Mouse (Mus musculus) liver, adult (tissue): ENCODE measurements around the gene Mest.

ENCODE experiments used
- GATA4 ChIP-seq: IDR thresholded peaks from 2 replicates; pipeline ENCODE4 v1.6.1; 2014; ENCODE audit warnings: mild to moderate bottlenecking, low read length; ENCODE audit not compliant: insufficient replicate concordance

Gene Mest

GRCm38 (mm10) chr6:30722385-30723164 lies 772 bp upstream of the Mest start:
- no peak for TF ChIP-seq GATA4

DNA sequence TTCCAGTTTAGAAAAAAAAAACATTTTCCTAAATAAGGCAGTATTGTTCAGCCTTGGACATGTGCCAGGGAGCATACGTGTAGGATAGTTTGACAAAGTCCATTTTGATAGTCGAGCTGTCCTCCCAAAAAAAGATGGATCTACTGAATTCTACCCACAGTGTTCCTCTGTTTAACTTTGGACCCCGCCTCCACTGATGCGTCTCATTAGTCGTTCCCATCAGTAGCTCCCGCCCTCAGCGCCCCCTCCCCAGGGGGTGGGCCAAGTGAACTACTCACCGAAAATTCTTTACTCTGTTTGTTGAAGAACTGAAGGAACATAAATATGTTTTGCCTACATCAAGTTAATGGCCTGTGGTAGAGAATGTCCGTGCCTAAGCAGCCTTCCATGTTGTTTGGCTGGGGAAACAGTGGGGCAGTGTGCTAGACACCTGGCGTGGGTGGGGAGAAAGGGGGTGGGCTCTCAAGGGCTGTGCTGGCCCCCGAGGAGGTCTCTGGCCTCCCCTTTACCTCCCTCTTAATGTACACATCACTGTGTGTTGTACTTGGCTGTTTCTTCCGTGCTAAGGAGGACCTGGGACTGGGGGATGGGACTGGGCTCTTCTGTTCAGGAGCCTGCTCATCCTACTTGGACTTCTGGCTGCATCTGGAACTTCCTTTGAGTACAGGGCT lies 7.1 kb downstream of the Mest start:
- TF ChIP-seq GATA4 = no peak

GRCm38 (mm10) chr6:30732571-30733130 lies 9.3 kb downstream of the Mest start:
- no peak for TF ChIP-seq GATA4

DNA sequence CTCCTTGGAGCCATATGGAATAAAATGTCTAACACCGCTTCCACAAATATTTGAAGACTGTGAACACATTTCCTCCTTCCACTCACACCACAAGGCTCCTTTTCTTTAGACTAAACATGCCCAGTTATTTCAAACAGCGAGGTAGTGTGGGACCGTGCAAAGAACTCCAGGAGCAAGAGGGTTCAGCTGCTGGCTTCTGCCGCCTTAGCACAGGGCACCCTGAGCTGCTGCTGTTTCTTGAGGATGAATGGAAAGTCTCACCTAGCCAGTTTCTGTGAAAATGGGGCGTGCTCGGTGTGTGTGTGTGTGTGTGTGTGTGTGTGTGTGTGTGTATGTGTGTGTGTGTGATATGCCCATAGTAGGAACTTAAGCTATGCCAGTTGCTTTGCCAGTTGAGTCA lies 11.1 kb downstream of the Mest start:
- TF ChIP-seq GATA4 = no peak

DNA sequence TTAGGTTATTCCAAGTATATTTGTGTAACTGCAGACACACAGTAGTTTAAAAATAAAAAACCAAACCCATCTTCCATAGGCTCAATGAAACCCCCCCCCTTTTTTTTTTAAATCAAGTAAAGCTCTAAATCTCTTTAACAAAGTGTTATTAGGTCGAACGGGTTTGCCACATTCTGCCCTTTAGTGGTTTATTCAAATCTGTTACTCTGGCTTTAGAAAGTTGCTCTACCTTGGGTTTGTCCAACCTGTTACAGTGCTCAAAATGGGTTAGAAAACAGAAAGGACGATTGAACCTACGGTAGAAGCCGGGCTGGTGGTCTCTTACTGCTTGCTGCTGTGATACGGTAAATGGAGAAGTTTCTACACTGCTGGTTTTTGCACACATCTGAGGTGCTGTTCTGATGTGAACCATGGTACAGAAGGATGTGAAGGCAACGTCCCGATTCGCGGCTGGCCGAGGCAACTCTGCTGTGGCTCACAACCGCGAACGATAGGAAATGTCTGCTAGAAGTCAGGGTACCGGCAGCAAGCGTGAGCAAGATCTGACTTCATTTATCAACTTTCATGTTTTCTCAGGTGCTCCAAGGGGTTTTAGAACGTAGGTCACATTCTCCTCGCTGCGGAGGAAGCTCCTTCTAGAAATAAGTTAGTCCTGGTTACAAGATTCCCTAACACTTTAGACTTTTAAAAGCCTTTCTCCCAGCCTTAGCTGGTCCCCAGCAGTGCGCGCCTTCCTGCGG lies 11.8 kb downstream of the Mest start:
- no peak for TF ChIP-seq GATA4

- TF ChIP-seq GATA4 = no peak
Observed at GRCm38 (mm10) chr6:30735728-30736371, 12.5 kb downstream of the Mest start.

DNA sequence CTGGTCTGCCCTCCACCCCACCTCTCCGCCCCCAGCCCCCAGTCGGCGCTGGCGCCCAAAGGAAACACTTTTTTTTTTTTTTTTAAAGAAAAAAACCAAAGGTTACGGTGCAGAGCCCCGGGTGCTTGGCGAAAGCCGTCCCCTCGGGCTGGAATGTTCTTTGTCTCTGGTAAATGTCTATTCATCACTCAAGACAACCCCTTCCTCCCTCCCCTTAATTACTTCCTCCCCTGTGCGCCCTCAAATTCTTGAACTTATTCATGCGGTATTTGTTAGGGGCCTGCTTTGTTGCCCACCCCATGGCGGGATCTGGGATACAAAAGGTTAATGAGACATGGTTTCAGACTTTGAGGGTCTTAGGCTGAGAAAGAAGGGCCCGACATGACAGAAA lies 13.0 kb downstream of the Mest start:
- TF ChIP-seq GATA4 = no peak

GRCm38 (mm10) chr6:30736864-30737547 lies 13.7 kb downstream of the Mest start:
- TF ChIP-seq GATA4 = no peak

DNA sequence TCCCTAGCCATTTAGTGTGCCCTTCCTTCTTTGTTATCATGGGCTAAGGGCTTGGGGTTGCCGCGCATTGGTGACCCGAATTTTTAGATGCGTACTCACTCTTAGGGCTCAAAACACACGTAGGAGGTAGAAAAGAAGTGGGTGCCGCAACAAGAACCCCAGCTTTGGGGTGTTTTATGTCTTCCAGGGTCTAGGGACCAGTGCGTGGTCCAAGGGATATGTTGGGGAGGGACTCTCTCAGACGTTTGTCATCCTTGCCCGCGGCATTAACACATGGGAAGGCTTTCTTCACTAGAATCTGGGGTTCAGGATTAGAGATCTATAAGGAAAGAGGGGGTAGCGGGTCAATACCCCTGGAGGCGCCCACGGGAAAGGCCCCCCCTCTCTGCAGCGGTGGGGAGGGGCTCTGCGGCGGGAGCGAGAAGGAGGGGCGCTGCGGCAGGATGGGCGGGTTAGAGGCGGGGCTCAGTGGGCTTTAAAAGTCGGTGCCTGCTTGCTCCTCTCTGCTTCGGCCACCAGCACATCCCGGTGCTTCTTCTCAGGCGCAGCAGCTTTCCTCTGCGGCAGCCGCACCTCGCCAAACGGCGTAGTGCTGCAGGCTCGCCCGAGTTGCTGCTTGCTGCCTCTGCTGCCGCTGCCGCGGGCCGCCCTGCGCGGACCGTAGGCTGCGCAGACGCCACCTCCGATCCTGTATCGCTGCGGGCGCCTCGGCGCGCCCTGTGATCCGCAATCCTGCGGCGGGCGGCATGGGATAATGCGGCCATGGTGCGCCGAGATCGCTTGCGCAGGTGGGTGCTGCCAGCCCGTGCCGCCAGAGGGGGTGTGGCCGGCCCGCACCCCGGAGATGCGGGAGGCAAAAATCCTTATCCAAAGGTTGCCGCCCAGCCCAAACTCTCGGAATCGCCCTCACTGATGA lies 14.5 kb downstream of the Mest start:
- TF ChIP-seq GATA4 = no peak

GRCm38 (mm10) chr6:30738464-30739006 lies 15.2 kb downstream of the Mest start:
- no peak for TF ChIP-seq GATA4

DNA sequence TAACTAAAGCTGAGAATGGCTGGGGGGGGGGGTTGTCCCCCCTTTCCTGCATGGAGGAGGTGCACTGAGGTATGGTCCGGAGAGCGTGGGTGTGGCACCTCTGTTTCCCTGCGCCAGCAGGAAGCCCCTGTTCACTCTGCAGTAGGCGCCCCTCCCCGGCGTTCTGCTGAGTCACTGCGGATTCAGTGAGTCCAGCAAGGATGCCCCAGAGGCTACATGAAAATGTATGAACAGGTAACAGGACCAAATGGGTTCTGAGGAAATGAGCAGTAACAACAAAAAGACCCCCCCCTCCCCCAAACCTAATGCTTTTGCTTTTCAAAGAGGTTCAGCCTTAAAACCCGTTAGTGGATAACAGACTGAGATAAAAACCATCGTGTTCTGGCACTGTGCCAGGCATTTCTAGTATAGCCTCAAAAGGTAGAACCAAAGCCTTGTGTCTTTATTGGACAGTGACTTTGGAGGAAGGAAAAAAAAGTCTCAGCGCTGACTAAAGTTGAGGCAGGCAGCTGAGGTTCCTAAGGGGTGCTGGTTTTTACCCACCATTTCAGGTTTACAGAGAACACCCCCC lies 15.9 kb downstream of the Mest start:
- no peak for TF ChIP-seq GATA4

GRCm38 (mm10) chr6:30744846-30745245 lies 21.5 kb downstream of the Mest start:
- no peak for TF ChIP-seq GATA4

GRCm38 (mm10) chr6:30745591-30745990 lies 22.2 kb downstream of the Mest start:
- TF ChIP-seq GATA4 = no peak
